Mouse (Mus musculus) liver, embryonic 13.5 days (tissue): Measurements from ENCODE around the gene Rcc2. TPM values are rescaled to one million over a fixed set of nuclear protein-coding genes. Genes with fewer than 3 reads are reported as not detected.
A peak's percentile ranks its signal among the peaks of the same experiment; 100 is the strongest.

ENCODE experiments used
- ATAC-seq: fragments of 200-750 bp; cut with Nextera tagmentation; 2 replicates; pipeline ENCODE4 v1.8.0; 2017; ENCODE audit warnings: low read depth, mild to moderate bottlenecking, moderate number of reproducible peaks, moderate library complexity
- DNase-seq: peaks from one replicate; pipeline ENCODE4 v3.0.0; 2022
- H3K27ac ChIP-seq: fragments of 300-500 bp; sonication (generic); 2 replicates; pipeline ENCODE4 v1.5.1; 2015; ENCODE audit warnings: moderate library complexity, mild to moderate bottlenecking, inconsistent platforms
- H3K27me3 ChIP-seq: fragments of 300-500 bp; sonication (generic); 2 replicates; pipeline ENCODE4 v1.6.1; 2015; ENCODE audit warnings: mild to moderate bottlenecking, inconsistent platforms
- H3K36me3 ChIP-seq: fragments of 300-500 bp; sonication (generic); 2 replicates; pipeline ENCODE4 v1.6.1; 2015; ENCODE audit warnings: mild to moderate bottlenecking, inconsistent platforms
- H3K4me1 ChIP-seq: fragments of 300-500 bp; sonication (generic); replicated peaks from 2 replicates; pipeline ENCODE4 v1.6.1; 2015; ENCODE audit warnings: inconsistent platforms
- H3K4me2 ChIP-seq: fragments of 300-500 bp; sonication (generic); 2 replicates; pipeline ENCODE4 v1.6.1; 2015; ENCODE audit warnings: inconsistent platforms, mild to moderate bottlenecking, moderate library complexity
- H3K4me3 ChIP-seq: fragments of 300-500 bp; sonication (generic); replicated peaks from 2 replicates; pipeline ENCODE4 v1.5.1; 2015; ENCODE audit warnings: mild to moderate bottlenecking, inconsistent platforms
- H3K9ac ChIP-seq: fragments of 300-500 bp; sonication (generic); 2 replicates; pipeline ENCODE4 v1.6.1; 2015; ENCODE audit warnings: mild to moderate bottlenecking, inconsistent platforms
- H3K9me3 ChIP-seq: fragments of 300-500 bp; sonication (generic); replicated peaks from 2 replicates; pipeline ENCODE4 v1.6.1; 2016; ENCODE audit warnings: inconsistent platforms
- WGBS: fragments of 180-500 bp; shearing (Covaris S2); methylation state at CpG from one replicate; pipeline ENCODE4 v1.1.7; 2015; ENCODE audit not compliant: insufficient replicate concordance; 5-methylcytosine and 5-hydroxymethylcytosine counted together
- polyA plus RNA-seq: library from polyadenylated mRNA; unstranded; fragments of >200 nt; fragmentation: Nextera tagmentation; extraction: Ambion mirVana; gene quantifications from 2 replicates; pipeline ENCODE4 v1.2.1, GENCODE M21; 2015

Rcc2 gene
- polyA plus RNA-seq, 1 experiment from 2014 or later: 25.7 TPM

DNA sequence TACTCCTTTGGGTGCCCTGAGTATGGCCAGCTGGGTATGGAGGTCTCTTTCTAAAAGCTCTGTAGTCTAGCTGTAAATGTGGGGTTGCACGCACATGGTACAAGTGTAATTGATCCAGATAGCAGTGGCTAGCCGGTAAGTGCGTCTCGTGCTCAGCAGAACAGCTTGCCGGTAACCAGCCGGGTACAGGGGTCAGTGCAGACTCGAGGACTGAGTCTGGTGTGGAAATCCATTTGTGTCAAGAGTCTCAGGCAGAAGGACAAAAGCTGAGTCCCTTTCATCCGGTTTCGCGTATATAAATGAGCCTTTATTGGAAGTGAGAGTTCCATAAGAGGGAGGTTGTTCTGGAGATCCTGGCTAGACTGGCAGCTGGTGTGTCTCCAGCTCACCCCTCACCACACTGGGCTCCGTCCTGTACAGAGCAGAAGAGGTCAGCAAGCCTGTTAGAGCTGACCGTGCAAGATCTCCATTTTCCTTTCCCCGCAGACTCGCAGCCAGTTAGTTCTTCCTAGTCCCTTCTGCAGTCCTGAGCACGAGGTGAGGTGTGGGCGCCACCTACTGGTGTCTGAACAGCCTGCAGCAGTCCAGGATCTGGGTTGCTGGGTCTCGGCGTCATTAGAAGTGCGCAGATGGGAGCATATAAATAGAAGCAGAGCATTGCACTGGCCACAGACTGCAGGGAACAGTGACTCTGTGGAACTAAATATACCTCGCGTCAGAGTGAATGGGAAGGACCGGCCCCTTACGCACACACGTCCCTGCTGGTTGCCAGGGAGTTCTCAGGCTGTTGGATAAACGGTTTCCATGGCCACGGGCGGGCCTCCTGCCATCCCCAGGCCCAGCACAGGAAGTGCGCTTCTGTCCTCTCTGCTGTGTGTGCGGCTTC is 13.4 kb downstream of the Rcc2 start:
- WGBS: 65% methylated on average over 29 of the region's 29 CpGs
- H3K36me3 ChIP-seq: peaks cover 98% of the 10 kb centered on the region
- peak; percentile 60 for ATAC-seq
- no peaks in the 10 kb centered on the region for H3K9me3 ChIP-seq
- H3K9ac ChIP-seq: no peak overlapping the region
- peak overlapping the region; percentile 30; the same call in 1 of the 2 replicates for H3K27ac ChIP-seq
- H3K27me3 ChIP-seq: no peaks in the 10 kb centered on the region
- peaks cover 37% of the 10 kb centered on the region for H3K4me1 ChIP-seq
- peak; percentile 64 for DNase-seq
- H3K4me3 ChIP-seq: no peak overlapping the region
- H3K4me2 ChIP-seq: no peak overlapping the region

DNA sequence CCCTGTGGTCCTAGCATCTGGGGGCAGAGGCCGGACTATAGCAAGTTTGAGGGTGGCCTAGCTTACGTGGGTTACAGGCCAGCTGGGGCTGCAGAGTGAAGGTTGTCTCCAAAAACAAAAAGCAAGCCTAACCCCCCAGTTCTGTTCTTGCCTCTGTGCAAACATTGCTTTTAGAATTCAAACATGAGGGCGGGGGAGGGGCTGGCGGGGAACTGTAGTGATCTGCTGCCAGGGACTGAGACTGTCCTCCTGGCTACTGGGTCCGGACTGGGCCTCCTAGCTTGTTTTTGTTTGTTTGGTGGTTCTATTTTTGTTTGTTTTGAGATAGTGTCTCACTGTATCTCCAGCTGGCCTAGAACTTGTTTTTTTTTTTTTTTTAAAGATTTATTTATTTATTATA is 14.2 kb downstream of the Rcc2 start:
- Histone ChIP-seq H3K9ac (no peak overlapping the region), H3K36me3 (peaks cover 98% of the 10 kb centered on the region), H3K4me3 (no peak overlapping the region), H3K9me3 (no peaks in the 10 kb centered on the region), H3K4me2 (no peak overlapping the region), H3K4me1 (peaks cover 32% of the 10 kb centered on the region), H3K27ac (no peak overlapping the region), H3K27me3 (no peaks in the 10 kb centered on the region)
- DNase-seq: no peak
- peak; percentile 1; the same call in 1 of the 2 replicates for ATAC-seq
- 76% methylated on average over 5 of the region's 5 CpGs for WGBS

DNA sequence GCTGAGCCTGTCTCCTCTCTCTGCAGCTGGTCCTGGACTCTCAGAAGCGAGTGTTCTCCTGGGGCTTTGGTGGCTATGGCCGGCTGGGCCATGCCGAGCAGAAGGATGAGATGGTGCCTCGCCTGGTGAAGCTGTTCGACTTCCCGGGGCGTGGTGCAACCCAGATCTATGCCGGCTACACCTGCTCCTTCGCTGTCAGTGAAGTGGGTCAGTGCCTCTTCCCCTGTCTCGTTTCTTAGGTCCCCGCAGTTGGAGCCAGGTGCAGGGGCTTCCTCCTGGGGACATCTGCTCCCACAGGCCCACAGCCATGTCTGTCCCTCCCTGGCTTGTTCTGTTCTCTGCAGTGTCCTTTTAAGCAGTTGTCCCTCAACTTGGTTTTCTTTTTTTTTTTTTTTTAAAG is 16.7 kb downstream of the Rcc2 start:
- H3K9ac ChIP-seq: no peak overlapping the region
- peaks cover 98% of the 10 kb centered on the region for H3K36me3 ChIP-seq
- ATAC-seq (no peak), DNase-seq (no peak)
- H3K4me1 ChIP-seq: peaks cover 31% of the 10 kb centered on the region
- WGBS: 87% methylated on average over 11 of the region's 11 CpGs
- H3K4me3 ChIP-seq: no peak overlapping the region
- H3K27me3 ChIP-seq: no peaks in the 10 kb centered on the region
- no peak overlapping the region for H3K27ac ChIP-seq
- H3K9me3 ChIP-seq: no peaks in the 10 kb centered on the region
- no peak overlapping the region for H3K4me2 ChIP-seq

DNA sequence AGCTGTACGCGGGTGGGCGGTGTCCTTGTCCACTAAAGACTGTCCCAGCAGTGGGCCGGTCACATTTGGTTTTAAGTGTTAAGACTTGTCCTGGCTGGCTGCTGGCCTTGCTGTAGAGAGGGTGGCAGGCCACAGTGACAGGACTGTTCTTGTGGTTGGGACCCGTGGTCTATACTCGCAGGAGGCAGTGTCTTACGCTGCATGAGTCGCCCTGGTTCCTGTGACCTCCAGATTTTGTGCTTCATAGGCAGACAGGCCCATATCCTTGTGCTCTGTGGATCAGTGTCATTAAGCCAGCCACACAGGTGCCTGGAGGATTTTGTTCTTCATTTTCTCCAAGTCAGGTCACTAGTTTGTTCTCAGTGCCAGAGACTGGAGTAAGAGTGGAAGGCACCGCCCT is 18.1 kb downstream of the Rcc2 start:
- no peak overlapping the region for H3K4me3 ChIP-seq
- no peak overlapping the region for H3K4me2 ChIP-seq
- DNase-seq: no peak
- H3K4me1 ChIP-seq: peaks cover 22% of the 10 kb centered on the region
- no peaks in the 10 kb centered on the region for H3K9me3 ChIP-seq
- WGBS: 85% methylated on average over 9 of the region's 9 CpGs
- H3K36me3 ChIP-seq: peaks cover 98% of the 10 kb centered on the region
- H3K27ac ChIP-seq: no peak overlapping the region
- H3K27me3 ChIP-seq: no peaks in the 10 kb centered on the region
- no peak overlapping the region for H3K9ac ChIP-seq
- no peak for ATAC-seq

DNA sequence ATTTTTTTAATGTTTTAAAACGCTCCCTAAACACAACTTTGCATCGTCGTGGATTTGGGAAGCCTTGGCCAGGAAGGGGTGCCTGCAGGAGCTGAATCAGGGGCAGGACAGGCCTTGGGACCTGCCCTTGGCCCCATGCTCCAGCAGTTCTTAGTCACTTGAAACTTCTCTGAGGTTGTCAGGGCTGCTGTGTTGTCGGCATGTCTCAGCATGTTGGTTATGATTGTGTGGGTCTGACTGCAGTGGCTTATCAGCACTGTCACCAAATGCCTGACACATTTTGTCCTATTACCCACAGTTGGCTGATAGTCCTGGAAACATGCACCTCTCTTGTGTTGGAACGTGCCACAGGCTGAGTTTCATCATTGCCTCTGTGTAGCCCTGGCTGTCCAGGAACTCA is 19.8 kb downstream of the Rcc2 start:
- H3K4me2 ChIP-seq: no peak overlapping the region
- no peak overlapping the region for H3K4me3 ChIP-seq
- WGBS: 73% methylated on average over 5 of the region's 5 CpGs
- DNase-seq (no peak), ATAC-seq (no peak)
- peaks cover 92% of the 10 kb centered on the region for H3K36me3 ChIP-seq
- no peak overlapping the region for H3K9ac ChIP-seq
- H3K4me1 ChIP-seq: peaks cover 11% of the 10 kb centered on the region; the same call in 1 of the 2 replicates
- no peaks in the 10 kb centered on the region for H3K9me3 ChIP-seq
- H3K27ac ChIP-seq: no peak overlapping the region
- no peaks in the 10 kb centered on the region for H3K27me3 ChIP-seq

- H3K9ac ChIP-seq: no peak overlapping the region
- peaks cover 11% of the 10 kb centered on the region; the same call in 1 of the 2 replicates for H3K4me1 ChIP-seq
- no peak overlapping the region for H3K27ac ChIP-seq
- DNase-seq (no peak), ATAC-seq (no peak)
- H3K27me3 ChIP-seq: no peaks in the 10 kb centered on the region
- 88% methylated on average over 20 of the region's 20 CpGs for WGBS
- H3K36me3 ChIP-seq: peaks cover 78% of the 10 kb centered on the region
- no peaks in the 10 kb centered on the region for H3K9me3 ChIP-seq
- no peak overlapping the region for H3K4me3 ChIP-seq
- no peak overlapping the region for H3K4me2 ChIP-seq
These were observed 21.7 kb downstream of the Rcc2 start for GRCm38 (mm10) chr4:140721968-140722490.

- Histone ChIP-seq H3K27me3 (no peaks in the 10 kb centered on the region), H3K36me3 (peaks cover 73% of the 10 kb centered on the region), H3K4me1 (peaks cover 9% of the 10 kb centered on the region; the same call in 1 of the 2 replicates), H3K27ac (no peak overlapping the region), H3K9me3 (no peaks in the 10 kb centered on the region), H3K9ac (no peak overlapping the region), H3K4me3 (no peak overlapping the region), H3K4me2 (no peak overlapping the region)
- 84% methylated on average over 9 of the region's 9 CpGs for WGBS
- DNase-seq (no peak), ATAC-seq (no peak)
These were observed 22.4 kb downstream of the Rcc2 start for GRCm38 (mm10) chr4:140722710-140723109.

- no peak overlapping the region for H3K4me3 ChIP-seq
- H3K9ac ChIP-seq: no peak overlapping the region
- 74% methylated on average over 9 of the region's 9 CpGs for WGBS
- no peaks in the 10 kb centered on the region for H3K27me3 ChIP-seq
- ATAC-seq (peak; percentile 10; the same call in 1 of the 2 replicates), DNase-seq (no peak)
- H3K4me2 ChIP-seq: no peak overlapping the region
- peaks cover 5% of the 10 kb centered on the region; the same call in 1 of the 2 replicates for H3K4me1 ChIP-seq
- no peak overlapping the region for H3K27ac ChIP-seq
- H3K9me3 ChIP-seq: no peaks in the 10 kb centered on the region
- peaks cover 68% of the 10 kb centered on the region for H3K36me3 ChIP-seq
These were observed 22.9 kb downstream of the Rcc2 start for GRCm38 (mm10) chr4:140723192-140723591.

- Histone ChIP-seq H3K27ac (no peak overlapping the region), H3K36me3 (peaks cover 62% of the 10 kb centered on the region), H3K9ac (no peak overlapping the region), H3K4me1 (peaks cover 5% of the 10 kb centered on the region; the same call in 1 of the 2 replicates), H3K27me3 (no peaks in the 10 kb centered on the region), H3K4me3 (no peak overlapping the region), H3K9me3 (no peaks in the 10 kb centered on the region), H3K4me2 (no peak overlapping the region)
- DNase-seq (no peak), ATAC-seq (peak; percentile 47; the same call in 1 of the 2 replicates)
- WGBS: 60% methylated on average over 5 of the region's 5 CpGs
These were observed 23.5 kb downstream of the Rcc2 start for GRCm38 (mm10) chr4:140723801-140724200.

GRCm38 (mm10) chr4:140724739-140725138 is 24.4 kb downstream of the Rcc2 start:
- Histone ChIP-seq H3K4me1 (peaks cover 5% of the 10 kb centered on the region; the same call in 1 of the 2 replicates), H3K4me3 (no peak overlapping the region), H3K36me3 (peaks cover 53% of the 10 kb centered on the region), H3K4me2 (no peak overlapping the region), H3K27me3 (no peaks in the 10 kb centered on the region), H3K27ac (no peak overlapping the region), H3K9me3 (no peaks in the 10 kb centered on the region), H3K9ac (no peak overlapping the region)
- DNase-seq (no peak), ATAC-seq (no peak)
- WGBS: 72% methylated on average over 6 of the region's 6 CpGs

DNA sequence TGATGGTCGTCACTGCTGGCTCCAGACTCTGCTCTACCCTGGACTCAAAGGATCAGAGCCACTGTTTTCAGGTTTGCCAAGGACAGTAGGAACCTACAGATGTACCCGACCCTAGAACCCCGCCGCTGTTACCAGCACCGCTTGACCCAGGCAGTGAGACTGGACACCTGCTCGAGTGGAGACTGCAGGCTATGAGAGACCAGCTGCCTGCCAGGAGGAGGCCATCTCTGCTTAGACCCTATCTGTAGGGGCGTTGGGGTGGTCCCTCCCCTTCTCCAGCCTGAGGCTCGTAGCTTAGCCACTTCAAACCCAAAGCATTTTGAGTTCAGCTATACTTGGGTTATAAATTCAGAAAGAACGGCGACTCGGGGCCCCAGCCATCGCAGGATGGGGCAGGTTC is 26.6 kb downstream of the Rcc2 start:
- DNase-seq (no peak), ATAC-seq (no peak)
- Histone ChIP-seq H3K9me3 (no peaks in the 10 kb centered on the region), H3K36me3 (peaks cover 31% of the 10 kb centered on the region), H3K4me1 (peaks cover 4% of the 10 kb centered on the region; the same call in 1 of the 2 replicates), H3K4me2 (no peak overlapping the region), H3K4me3 (no peak overlapping the region), H3K27me3 (no peaks in the 10 kb centered on the region), H3K9ac (no peak overlapping the region), H3K27ac (no peak overlapping the region)
- 78% methylated on average over 12 of the region's 12 CpGs for WGBS
